Mouse (Mus musculus) lung, postnatal 0 days (tissue): ENCODE measurements around the gene Gramd2.

Experiments
- CTCF ChIP-seq: IDR thresholded peaks from 2 replicates; pipeline ENCODE4 v1.5.1; 2016; ENCODE audit warnings: antibody characterized with exemption, mild to moderate bottlenecking
- EP300 ChIP-seq: IDR thresholded peaks from 2 replicates; pipeline ENCODE4 v1.6.1; 2016; ENCODE audit warnings: antibody characterized with exemption, mild to moderate bottlenecking, control low read depth

DNA sequence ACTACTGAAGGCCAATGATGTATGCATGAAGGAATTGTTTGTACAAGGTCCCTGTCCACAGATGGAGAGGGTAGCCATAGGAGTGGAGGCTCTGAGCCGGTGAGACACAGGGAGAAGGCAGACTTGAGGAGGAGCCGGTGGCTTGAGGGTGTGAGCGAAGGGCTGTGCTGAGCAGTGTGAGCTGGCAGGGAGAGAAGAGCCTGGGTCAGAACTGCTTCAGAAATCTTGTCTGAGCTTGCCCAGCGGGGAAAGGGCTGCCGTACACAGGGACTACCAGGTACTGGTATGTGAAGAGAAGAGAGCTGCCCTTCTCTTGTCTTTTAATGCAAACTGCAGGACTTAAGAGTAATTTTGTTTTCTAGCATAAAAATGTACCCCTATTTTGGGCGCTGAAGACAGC, 53.1 kb downstream of the Gramd2 start:
- TF ChIP-seq CTCF (no peak), EP300 (no peak)
